Mouse (Mus musculus): Measurements from ENCODE around the gene Fkrp. TPM values are rescaled to one million over a fixed set of nuclear protein-coding genes. Genes with fewer than 3 reads are reported as not detected.

Gene Fkrp
- polyA plus RNA-seq, 1 experiment from 2014 or later, result 45.3 TPM

Other genes starting within 250 kb of the Fkrp start
- 30.1 and 30.7 TPM in 2 replicates for gene Arhgap35, start 201.7 kb downstream of the Fkrp start, polyA plus RNA-seq (2015; fragmentation: Nextera tagmentation; extraction: Ambion mirVana)
- gene Ceacam15, start 141.0 kb downstream of the Fkrp start, polyA plus RNA-seq (2015; fragmentation: Nextera tagmentation; extraction: Ambion mirVana), result not detected in 2 replicates
- gene Ceacam9, start 94.8 kb downstream of the Fkrp start, polyA plus RNA-seq (2015; fragmentation: Nextera tagmentation; extraction: Ambion mirVana), result not detected in 2 replicates
- 381 and 383 TPM in 2 replicates for gene Ap2s1, start 78.3 kb downstream of the Fkrp start, polyA plus RNA-seq (2015; fragmentation: Nextera tagmentation; extraction: Ambion mirVana)
- gene Slc1a5, start 35.4 kb downstream of the Fkrp start, polyA plus RNA-seq (2015; fragmentation: Nextera tagmentation; extraction: Ambion mirVana), result 8.6 and 8.7 TPM in 2 replicates
- gene Strn4, start 843 bp downstream of the Fkrp start, polyA plus RNA-seq (2015; fragmentation: Nextera tagmentation; extraction: Ambion mirVana), result 159 and 172 TPM in 2 replicates
- gene Prkd2, start 26.2 kb upstream of the Fkrp start, polyA plus RNA-seq (2015; fragmentation: Nextera tagmentation; extraction: Ambion mirVana), result 6.6 and 7.3 TPM in 2 replicates
- gene Dact3, start 58.6 kb upstream of the Fkrp start, polyA plus RNA-seq (2015; fragmentation: Nextera tagmentation; extraction: Ambion mirVana), result 2.8 and 2.9 TPM in 2 replicates
- gene Gng8, start 75.1 kb upstream of the Fkrp start, polyA plus RNA-seq (2015; fragmentation: Nextera tagmentation; extraction: Ambion mirVana), result 6.1 and 8.2 TPM in 2 replicates
- gene Ptgir, start 89.8 kb upstream of the Fkrp start, polyA plus RNA-seq (2015; fragmentation: Nextera tagmentation; extraction: Ambion mirVana), result 0.78 and 0.83 TPM in 2 replicates
- gene Calm3, start 107.4 kb upstream of the Fkrp start, polyA plus RNA-seq (2015; fragmentation: Nextera tagmentation; extraction: Ambion mirVana), result 307 and 317 TPM in 2 replicates
- 110 and 117 TPM in 2 replicates for gene Pnmal2, start 128.0 kb upstream of the Fkrp start, polyA plus RNA-seq (2015; fragmentation: Nextera tagmentation; extraction: Ambion mirVana)
- 42.0 and 44.5 TPM in 2 replicates for gene Pnmal1, start 142.9 kb upstream of the Fkrp start, polyA plus RNA-seq (2015; fragmentation: Nextera tagmentation; extraction: Ambion mirVana)
- 3.7 and 4.4 TPM in 2 replicates for gene Gm42372, start 166.4 kb upstream of the Fkrp start, polyA plus RNA-seq (2015; fragmentation: Nextera tagmentation; extraction: Ambion mirVana)
- 5.5 and 5.9 TPM in 2 replicates for gene Ccdc8, start 176.0 kb upstream of the Fkrp start, polyA plus RNA-seq (2015; fragmentation: Nextera tagmentation; extraction: Ambion mirVana)
- gene Ppp5c, start 211.2 kb upstream of the Fkrp start, polyA plus RNA-seq (2015; fragmentation: Nextera tagmentation; extraction: Ambion mirVana), result 109 and 115 TPM in 2 replicates
- 2.8 and 2.9 TPM in 2 replicates for gene Hif3a, start 245.7 kb upstream of the Fkrp start, polyA plus RNA-seq (2015; fragmentation: Nextera tagmentation; extraction: Ambion mirVana)

Data from hindbrain, embryonic 13.5 days (tissue).